Mouse (Mus musculus) liver, embryonic 14.5 days (tissue): ENCODE measurements around the gene Smyd3.

Experiments used
- CTCF ChIP-seq: IDR thresholded peaks from 2 replicates; pipeline ENCODE4 v1.5.1; 2016; ENCODE audit warnings: antibody characterized with exemption, low read depth, control low read depth
- EP300 ChIP-seq: IDR thresholded peaks from 2 replicates; pipeline ENCODE4 v1.6.1; 2016; ENCODE audit warnings: antibody characterized with exemption, low read depth

- TF ChIP-seq CTCF: no peak
- TF ChIP-seq EP300: no peak
Observed at GRCm38 (mm10) chr1:179141071-179141650, 376.7 kb downstream of the Smyd3 start.
